Mouse (Mus musculus) urinary bladder, postnatal 10 days (tissue): ENCODE measurements at regions not wholly inside any gene's neighbourhood (a gene's known extent, or its start where the extent isn't known, plus 50 kb on each side); places are given as distances from the start of the nearest gene placed in this dataset.
"Not testable (repeated sequence)": the region's sequence is repeated elsewhere in the genome, so short reads cannot be mapped to it uniquely, and the experiment has no call there.

Source experiments
- DNase-seq: peaks from one replicate; pipeline ENCODE4 v3.0.0; 2022; ENCODE audit warnings: low spot score

DNA sequence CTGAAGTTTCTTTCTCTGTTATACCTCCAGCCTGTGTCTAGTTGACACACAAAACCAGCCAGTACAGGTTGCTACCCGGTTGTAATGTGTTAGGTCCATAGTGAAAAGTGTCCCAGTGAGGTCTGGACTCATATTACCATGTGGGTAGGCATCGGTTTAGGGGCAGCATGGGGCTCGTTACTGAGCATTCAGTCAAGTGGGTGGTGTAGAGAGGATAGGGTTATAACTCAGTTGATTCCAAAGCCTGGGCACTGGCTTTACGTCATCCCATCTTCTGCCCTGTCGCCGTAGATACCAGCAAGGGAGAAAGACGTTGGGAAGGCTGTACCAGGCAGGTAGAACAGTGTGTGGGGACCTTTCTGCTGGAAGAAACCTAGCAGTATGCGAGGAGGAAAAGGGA, 129.2 kb upstream of the Slc38a2 start:
- DNase-seq: no peak

DNA sequence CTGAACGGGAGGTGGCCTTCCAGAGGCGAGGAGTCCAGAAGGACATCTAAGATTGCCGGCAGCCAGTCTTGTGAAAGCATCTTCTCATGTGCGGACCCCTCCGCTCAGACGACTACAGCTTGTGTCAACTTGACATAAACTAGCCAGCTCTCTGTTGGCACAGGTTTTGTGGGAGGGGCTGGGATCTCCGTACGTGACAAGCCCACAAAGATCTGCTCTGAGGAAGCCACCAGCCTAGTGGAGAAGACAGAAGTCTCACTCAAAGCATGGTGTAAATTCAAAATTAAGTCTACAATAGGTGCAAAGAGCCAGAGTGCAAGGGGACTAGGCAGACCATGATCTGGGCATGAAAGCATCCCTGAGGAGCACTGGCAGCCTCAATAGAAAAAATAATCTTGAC, 128.4 kb upstream of the Slc38a2 start:
- no peak for DNase-seq

DNA sequence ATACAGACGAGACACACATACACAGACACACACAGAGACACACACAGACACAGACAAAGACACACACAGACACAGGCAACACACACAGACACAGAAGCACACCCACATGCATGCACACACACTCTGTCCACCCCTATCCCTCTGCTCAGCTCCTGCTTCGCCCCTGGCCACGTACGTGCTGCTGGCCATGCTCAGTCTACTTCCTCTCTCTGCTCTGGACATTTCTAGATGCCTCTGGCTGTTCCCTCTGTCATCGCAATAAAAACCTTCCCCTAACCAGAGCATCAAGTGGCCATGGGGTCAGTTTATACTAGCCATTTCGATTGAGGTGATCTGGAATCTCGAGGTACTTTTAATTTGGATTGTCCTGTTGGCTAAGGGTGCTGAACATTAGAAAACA, 118.9 kb upstream of the Slc38a2 start:
- DNase-seq: no peak

DNA sequence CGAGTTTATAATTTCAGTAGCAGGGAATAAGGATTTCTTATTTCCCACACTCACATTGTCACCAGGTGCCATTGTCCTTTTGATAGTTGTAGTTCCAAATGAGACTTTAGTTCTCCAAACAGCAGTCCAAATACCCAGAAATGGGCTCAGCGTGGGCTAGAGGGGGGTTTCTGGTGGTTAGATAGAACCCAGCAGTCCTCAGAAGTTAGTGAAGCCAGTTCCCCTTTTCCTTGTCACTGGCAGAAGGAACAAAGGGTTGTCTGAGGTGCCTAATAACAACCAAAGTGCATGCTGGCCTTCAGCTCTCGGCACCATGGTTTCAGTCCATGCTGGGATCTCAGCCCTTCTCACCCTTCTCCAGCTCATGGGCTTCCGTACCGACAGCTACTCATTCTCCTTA, 118.1 kb upstream of the Slc38a2 start:
- DNase-seq: no peak

DNA sequence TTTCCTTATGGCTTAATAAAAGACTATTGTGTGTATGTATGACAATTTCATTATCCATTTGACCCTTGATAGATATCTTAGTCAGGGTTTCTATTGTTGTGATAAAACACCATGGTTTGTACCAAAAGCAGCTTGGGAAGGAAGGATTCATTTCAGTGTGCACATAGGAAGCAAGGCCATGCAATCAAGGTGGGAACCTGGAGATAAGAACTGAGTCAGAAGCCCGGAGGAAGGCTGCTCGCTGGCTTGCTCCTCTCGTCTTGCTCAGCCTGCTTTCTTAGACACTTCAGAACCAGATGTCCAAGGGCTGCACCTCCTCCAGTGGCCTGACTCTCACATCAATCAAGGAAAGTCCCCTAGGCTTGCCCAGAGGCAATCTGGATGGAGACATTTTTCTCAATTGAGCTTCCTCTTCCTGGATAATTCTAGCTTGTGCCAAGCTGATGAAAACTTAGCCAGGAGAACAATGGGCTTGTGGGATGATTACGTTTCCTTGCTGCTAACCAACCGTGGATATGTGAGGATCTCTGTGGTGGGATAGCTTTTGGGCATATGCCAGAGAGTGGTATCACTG, 117.6 kb upstream of the Slc38a2 start:
- DNase-seq: no peak

DNA sequence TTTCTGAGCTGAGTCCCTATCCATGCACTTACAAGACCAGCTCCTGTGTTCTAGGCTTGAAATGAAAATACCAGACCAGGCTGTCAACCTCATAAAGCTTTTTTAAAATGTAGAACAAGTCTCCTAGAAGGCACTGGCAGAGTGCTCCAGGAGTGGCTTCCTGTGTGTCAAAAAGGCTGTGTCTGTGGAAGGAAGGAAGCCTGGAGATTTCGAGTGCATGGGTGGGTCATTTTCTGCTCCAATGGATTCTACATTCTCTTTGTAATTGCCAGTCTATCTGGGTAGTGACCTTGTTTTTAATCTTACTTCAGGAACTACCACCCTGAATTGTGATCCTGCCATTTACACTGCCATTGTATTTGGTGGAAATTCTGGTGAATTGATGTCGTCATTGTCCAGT, 113.9 kb upstream of the Slc38a2 start:
- no peak for DNase-seq

DNA sequence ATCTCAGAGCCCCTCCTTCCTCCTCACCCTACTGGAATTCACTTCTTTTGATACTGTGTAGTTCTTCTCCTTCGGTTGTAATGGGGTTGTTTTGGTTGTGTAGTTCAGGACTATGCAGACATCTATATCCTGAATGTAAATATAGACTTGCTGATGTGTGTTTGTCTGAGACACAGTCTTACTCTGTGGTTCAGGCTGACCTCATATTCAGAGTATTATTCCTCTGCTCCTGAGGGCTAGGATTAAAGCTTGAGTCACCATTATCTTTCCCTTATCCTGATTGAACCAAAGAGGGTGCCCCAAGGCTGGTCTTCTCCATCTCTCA, 103.2 kb upstream of the Slc38a2 start:
- no peak for DNase-seq

DNA sequence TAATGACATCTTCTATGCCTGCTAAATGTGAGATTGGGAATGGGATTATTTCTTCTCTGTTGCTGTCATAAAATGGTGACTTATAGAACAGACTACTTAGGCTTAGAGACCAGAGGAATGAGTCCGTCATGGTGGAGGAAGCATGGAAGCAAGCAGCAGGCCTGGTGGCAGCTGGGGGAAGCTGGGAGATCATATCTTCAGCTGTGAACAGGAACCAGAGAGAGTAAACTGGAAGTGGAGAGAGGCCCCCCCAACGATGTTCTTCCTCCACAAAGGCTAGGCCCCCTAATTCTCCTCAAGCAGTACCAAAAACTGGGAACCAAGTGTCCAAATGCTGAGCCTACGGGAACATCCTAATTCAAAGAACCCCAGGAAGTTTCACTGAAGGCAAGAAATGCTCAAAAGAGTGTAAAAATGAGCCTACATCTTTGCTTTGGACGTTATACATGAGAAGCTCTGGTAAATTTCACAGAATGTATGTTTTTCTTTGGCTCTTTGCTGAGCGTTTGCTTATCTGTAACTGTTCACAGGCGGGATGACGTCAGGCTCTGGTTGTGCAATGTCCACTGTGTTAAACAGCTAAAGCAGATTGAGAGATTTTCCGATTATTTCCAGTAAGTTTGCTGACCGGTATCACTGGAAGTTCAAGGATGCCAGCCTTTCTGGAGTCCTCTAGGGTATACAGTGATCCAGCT, 102.7 kb upstream of the Slc38a2 start:
- no peak for DNase-seq

DNA sequence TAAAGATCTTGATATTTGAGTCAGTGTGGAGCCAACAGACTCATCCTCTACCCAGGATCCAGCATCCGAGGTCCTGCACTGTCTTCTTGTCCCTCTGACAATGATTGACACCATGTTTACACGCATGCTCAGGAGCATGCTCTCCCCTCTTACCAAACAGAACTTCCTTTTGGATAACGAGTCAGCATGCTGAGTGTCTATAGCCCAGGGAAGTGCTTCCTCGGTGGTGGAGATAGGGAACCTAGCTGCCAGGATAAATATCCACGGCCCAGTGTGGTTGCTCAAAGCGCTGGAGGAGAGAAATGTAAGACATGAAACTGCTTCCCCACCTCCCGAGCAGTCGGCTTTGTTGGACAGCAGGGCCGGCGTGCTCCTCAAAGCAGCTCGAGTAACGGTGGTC, 99.7 kb upstream of the Slc38a2 start:
- DNase-seq: no peak

DNA sequence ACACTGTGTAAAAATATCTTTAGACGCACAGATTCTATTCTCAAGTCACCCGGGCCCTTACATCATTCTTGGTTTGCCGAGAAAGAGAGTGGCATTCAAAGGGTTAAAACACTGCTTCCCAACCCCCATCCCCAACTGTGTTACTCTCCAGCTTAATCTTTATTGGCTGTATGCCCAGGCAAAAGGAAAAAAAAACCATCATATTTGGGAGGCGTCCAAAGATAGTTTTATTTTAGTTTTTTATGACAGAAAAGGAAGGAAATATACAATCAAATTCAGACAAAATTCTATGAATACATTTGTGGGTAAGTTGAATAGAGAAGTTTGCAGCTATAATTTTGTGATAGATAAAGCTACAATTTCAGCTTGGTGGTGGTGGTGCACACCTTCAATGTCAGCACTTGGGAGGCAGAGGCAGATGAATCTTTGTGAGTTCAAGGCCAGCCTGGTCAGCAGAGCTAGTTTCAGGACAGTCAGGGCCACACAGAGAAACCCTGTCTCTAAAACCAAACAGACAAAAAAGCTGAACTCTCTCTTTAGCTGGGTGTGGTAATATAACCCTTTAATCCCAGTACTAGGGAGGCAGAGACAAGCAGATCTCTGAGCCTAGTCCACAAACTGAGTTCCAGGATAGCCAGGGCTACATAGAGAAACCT, 98.2 kb upstream of the Slc38a2 start:
- DNase-seq: no peak

DNA sequence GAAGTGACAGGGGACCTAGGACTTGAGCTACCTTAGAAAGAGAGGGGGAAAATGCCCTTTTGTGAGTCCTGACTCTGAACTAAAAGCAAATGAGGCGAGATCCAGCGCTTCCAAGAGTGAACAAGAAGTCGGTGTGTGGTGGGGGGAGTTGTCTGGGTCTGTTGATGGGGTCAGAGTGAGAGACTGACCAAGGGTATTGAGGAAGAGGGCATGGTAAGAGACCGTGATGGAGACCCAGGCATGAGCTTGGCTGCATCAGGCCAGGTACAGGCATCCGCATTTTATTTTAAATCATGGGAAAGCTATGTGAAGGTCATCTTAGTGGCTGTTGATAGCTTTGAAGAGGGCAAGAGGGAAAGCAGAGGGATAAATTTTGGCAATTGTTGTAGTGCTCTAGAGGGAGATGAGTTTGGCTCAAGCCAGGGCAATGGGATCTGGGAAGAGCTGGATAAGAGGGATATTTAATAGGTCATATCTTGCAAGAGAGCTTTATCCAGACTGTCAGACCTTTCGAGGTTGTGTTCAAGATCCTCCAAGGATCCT, 94.7 kb upstream of the Slc38a2 start:
- no peak for DNase-seq

DNA sequence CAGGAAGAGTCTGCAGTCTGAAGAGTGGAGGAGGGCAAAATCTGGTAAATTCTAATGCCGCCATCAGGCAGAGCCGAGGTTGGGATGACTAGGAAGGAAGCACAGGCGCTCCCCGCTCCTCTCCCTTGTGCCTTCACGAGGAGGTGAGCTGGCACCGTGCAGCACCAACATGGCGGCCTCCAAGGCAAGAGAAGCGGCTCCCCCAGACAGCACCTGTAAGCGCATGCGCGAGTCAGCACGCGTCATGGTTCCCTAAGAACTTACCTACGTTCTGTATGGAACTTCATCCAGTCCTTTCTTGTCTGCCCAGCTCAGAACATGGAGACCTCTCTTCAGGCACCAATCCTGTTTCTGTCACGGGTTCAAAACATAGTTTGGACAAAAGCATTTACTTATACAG, 93.7 kb upstream of the Slc38a2 start:
- DNase-seq: no peak

DNA sequence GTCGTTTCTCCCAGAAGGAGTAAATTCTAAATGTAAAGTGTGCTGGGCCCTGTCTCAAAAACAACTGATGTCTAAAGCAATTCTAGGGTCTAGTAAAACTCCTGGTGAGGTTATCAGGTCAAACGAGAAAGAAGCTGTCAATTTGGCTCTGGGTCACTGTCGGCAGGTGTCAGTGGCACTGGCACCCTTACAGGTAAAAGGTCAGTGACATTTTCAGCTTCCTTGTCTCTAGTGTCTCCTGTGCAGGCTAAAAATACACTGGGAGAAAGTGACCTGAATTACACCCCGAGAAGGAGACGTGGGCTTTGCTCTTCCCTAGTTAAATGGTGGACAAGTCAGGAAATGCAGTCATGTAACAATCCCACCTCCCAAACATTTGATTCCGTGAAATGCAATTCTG, 91.8 kb upstream of the Slc38a2 start:
- DNase-seq: no peak

DNA sequence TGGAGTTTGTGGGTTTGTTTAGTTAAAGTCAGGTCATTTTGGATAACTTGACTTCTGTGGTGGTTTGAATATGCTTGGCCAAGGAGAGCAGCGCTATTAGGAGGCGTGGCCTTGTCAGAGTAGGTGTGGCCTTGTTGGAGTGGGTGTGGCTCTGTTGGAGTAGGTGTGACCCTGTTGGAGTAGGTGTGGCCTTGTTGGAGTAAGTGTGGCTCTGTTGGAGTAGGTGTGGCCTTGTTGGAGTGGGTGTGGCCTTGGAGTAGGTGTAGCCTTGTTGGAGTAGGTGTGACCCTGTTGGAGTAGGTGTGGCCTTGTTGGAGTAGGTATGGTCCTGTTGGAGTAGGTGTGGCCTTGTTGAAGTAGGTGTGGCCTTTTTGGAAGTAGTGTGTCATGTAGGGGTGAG, 88.4 kb upstream of the Slc38a2 start:
- DNase-seq: not testable (repeated sequence)

DNA sequence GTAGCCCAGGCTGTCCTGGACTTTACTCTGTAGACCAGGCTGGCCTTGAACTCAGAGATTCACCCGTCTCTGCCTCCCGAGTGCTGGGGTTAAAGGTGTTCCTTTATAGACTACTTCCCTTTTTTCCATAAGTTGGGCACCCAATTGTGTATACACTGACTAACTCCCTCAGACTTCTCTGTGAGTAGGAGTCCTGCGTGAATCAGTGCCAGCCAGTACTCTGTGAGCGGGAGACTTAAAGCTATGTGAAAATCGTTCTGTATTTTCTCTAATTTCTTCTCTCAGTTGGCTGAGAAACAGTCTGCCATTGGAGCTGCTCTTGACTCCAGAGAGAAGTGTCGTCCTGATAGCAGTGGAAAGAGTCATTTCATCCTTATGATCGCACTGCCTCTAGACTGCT, 85.0 kb upstream of the Slc38a2 start:
- no peak for DNase-seq

DNA sequence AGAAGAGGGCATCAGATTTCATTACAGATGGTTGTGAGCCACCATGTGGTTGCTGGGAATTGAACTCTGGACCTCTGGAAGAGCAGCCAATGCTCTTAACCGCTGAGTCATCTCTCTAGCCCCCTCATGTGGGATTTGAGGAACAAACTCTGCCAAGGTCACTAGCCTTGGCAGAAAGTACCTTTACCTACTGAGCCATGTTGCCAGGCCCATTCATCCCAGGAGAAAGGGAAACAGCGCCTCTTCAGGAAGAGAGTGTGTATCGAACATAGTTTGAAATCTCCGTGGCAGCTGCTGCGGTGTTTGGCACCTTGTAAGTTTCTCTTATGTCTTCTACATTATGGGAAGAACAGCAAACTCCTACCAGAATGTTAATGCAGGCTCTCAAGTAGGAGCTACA, 82.0 kb upstream of the Slc38a2 start:
- DNase-seq: no peak

DNA sequence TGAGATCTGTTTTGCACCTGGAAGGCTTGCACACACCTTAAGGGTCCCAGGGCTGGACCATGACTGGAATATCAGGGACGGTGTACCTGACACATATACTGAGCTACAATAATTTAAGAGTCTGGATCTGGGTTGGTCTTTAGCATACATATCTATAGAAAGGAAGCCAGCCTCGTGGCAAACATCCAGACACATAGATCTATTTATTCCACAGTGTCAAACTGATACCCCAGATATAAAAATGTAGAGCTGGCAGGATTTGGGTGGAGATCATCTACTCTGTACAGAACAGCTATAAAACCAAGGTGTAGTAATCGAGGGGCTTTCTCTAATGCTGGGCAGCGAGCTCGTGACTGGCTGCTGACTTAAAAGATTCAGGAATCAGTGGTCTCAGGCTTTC, 81.1 kb upstream of the Slc38a2 start:
- no peak for DNase-seq

DNA sequence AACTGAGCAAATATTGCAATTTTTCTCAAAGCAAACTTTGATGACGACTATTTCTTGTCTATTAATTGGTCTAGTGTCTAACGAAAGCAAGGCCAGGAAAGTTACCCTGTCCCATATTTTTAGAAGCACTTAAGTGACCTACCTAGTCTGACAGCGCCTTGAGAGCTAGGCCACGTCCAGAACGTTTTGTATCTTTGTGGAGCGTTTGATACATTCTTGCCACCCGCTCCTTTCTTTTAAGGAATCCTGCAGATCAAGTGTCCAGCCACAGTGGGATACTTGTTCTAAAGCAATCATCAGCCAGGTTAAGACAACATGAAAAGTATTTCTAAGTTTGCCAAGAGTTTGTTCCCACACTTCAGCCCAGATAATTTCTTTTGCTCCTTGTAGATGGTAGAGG, 79.8 kb upstream of the Slc38a2 start:
- DNase-seq: no peak

DNA sequence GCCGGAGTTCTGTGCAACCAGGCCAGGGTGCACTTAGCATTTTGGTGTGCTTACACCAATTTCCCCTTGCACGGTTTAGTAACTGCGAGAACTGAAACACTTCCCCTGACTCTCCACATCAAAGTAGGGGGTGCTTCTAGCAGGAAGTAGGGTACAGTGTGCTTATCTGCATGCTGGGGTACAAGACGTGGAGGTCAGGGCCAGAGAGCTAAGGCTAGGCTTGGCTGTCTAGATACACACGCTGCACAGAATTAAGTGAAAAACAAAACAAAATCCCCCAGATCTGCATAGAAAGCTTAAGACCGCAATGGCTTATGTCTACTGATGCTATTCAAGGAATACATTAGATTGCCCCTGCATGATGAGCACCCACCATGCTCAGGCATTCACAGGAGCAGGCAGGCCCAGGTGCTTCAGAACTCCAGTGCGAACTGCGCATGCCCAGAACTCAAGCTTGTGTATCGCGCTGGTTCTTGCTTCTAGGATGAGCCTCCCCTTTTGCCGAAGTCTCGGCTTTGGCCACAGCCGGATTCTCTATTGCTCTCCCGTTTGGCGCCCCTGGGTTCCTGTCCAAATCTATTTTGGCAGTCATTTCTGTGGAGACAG, 78.9 kb upstream of the Slc38a2 start:
- no peak for DNase-seq

DNA sequence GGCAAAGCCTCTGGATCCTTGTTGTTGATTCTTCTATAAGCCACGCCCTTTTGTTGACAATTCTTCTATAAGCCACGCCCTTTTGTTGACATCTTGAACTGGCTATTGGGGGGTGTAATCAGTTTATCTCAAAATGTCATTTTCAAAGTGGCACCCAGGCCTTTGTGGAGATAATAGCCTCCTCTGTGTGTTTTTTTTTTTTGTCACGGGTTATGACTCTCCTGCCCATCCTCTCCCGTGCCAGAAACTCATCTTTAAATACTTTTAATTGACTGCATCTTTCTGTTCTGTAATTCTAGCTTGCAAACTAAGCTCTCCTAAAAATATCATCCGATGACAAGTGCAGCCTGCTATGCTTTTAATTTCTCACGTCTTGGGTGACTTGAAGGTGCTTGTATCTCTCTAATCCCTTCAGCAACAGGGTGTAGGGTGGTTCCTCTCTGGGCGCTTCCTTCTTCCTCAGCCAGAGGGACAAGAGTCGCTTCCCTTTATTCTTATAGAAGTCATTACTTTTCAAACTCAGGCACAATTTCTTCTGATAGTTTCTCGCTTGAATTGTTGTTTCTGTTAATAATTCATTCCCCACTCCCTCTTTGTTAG, 77.0 kb upstream of the Slc38a2 start:
- DNase-seq: no peak

DNA sequence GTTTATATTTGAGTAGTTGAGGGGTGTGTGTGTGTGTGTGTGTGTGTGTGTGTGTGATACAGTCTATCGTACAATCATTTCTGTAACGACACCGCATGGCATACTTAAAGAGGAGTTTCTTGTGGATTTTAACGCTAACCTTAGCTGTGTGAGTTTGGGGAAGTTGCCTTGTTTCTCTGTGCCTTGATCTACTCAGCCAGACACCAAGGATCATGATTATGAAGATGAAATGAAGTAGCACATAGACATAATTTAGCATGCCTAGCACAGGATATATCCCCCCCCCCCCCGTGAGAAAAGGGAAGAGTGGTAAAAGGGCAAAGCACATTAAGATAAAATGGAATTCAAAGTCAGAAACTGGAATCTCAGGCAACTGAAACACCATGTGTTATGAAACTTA, 75.6 kb upstream of the Slc38a2 start:
- DNase-seq: no peak

DNA sequence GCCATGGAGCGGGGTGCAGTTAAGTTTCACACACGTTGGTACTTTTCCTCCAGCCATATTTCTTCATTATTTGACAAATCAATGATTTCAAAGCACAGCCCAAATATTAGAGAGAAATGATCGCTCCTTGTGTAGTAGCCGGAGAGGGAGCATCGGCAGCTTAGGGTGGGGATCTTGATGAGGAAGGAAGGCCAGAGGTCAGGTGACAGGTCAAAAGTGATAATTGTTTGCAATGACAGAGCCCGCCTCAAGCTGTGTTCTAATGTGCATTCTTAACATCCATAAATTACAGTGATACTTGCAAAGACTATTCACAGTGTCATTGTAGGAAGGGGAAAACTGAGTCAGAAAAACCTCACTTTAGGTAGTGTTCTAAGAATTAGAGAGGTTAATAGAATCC, 75.1 kb upstream of the Slc38a2 start:
- DNase-seq: no peak

DNA sequence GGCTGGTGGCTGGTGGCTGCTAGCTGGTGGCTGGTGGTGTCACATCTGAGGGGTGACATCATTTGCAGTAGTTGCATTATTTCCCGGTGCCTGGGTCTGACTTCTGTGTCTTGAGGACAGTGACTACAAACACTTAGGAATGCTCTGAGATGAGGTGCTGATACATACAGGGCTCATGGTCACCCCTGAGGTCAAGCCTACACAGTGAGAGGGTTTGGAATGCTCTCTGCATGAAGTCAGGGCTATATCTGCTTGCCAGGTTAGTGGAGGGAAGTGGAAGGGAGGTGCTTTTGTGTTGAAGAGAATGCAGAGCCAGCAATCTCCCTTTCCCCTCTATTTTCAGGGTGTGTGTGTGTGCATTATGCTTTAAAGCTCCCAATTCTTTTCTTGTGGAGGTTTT, 74.1 kb upstream of the Slc38a2 start:
- no peak for DNase-seq
